Mouse (Mus musculus) retina, postnatal 1 day (tissue): ENCODE measurements around the gene Gm10490.

ENCODE experiments used
- DNase-seq: peaks from one replicate; pipeline ENCODE4 v3.0.0-alpha.2; 2012

Gene Gm10490

GRCm38 (mm10) chrX:7927116-7927515 is 17.8 kb downstream of the Gm10490 start:
- DNase-seq, result no peak

- DNase-seq, result no peak
These were observed 19.0 kb downstream of the Gm10490 start, which contains the start of gene Eras for GRCm38 (mm10) chrX:7928270-7928790. TSS of gene Eras (minus strand) at chrX:7928607.

- no peak for DNase-seq
These were observed 27.5 kb downstream of the Gm10490 start for GRCm38 (mm10) chrX:7936874-7937273.

GRCm38 (mm10) chrX:7937667-7938066 is 28.3 kb downstream of the Gm10490 start:
- DNase-seq, result no peak

GRCm38 (mm10) chrX:7945618-7946017 is 36.3 kb downstream of the Gm10490 start:
- no peak for DNase-seq

- DNase-seq, result no peak
These were observed 38.0 kb downstream of the Gm10490 start, which contains the start of gene Hdac6 for GRCm38 (mm10) chrX:7947108-7947899. TSS of gene Hdac6 (minus strand) at chrX:7947889.

- peak; percentile 98 for DNase-seq
These were observed 38.7 kb downstream of the Gm10490 start for GRCm38 (mm10) chrX:7947900-7948492.

GRCm38 (mm10) chrX:7950091-7950490 is 40.7 kb downstream of the Gm10490 start:
- DNase-seq, result no peak

GRCm38 (mm10) chrX:7958868-7959267 is 49.5 kb downstream of the Gm10490 start:
- DNase-seq, result no peak
